Mouse (Mus musculus): ENCODE data around the gene Otop3. TPM values are rescaled to one million over a fixed set of nuclear protein-coding genes. Genes with fewer than 3 reads are reported as not detected.

The Otop3 gene
- total and polyA plus RNA-seq, 2 experiments = not detected

DNA sequence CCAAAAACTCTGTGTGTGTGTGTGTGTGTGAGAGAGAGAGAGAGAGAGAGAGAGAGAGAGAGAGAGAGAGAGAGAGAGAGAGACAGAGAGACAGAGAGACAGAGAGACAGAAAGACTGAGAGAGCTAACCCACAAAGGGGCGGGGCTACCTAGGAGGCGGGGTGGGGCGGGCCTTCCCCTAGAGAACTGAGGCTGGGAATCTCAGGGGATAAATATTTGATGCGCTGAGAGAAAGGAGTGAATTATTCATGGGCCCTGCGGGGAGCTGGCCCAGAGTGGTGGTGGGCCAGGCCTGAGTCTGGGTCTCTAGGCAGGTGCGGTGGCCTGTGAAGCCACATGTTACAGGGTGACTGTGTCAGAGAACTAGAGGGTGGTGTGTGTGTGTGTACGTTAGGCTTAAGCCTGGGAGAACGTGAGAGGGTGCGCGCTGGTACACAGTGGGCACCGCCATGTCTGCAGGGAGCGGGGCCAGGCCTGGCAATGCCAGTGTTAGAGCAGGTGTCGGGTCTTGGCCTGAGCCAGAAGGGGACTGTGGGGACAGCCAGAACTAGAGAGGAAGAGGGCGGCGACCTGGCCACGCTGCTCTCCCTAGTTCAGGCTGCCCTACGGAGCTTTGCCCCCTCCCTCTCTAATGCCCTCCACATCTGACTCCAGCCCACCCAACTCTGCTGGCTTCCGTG, 14.7 kb upstream of the Otop3 start:
- Histone ChIP-seq H3K4me1 (ENCODE audit: control insufficient read depth, insufficient read depth, low read length) (no peaks in the 10 kb centered on the region), H3K27me3 (ENCODE audit: control insufficient read depth, insufficient read depth, low read length) (peaks cover 22% of the 10 kb centered on the region), H3K4me3 (ENCODE audit: insufficient read depth, low read depth, low read length) (no peak overlapping the region), H3K27ac (replicated peaks; ENCODE audit: insufficient read depth, low read depth, low read length) (no peak overlapping the region), H3K9ac (ENCODE audit: low read depth, low read length) (no peak overlapping the region), H3K36me3 (ENCODE audit: control insufficient read depth, insufficient read depth, low read length) (no peaks in the 10 kb centered on the region), H3K79me2 (ENCODE audit: control insufficient read depth, insufficient read depth, low read length) (no peaks in the 10 kb centered on the region)
- no peak for DNase-seq (ENCODE audit: extremely low read depth, low read depth, low spot score)
- WGBS = 25% methylated on average over 18 of the region's 18 CpGs
- no peak for TF ChIP-seq CTCF (IDR thresholded peaks at IDR 0.05; ENCODE audit: low read depth, low read length)
- no peak for TF ChIP-seq POLR2A (IDR thresholded peaks at IDR 0.05; ENCODE audit: extremely low read depth, insufficient read depth, low read length)

DNA sequence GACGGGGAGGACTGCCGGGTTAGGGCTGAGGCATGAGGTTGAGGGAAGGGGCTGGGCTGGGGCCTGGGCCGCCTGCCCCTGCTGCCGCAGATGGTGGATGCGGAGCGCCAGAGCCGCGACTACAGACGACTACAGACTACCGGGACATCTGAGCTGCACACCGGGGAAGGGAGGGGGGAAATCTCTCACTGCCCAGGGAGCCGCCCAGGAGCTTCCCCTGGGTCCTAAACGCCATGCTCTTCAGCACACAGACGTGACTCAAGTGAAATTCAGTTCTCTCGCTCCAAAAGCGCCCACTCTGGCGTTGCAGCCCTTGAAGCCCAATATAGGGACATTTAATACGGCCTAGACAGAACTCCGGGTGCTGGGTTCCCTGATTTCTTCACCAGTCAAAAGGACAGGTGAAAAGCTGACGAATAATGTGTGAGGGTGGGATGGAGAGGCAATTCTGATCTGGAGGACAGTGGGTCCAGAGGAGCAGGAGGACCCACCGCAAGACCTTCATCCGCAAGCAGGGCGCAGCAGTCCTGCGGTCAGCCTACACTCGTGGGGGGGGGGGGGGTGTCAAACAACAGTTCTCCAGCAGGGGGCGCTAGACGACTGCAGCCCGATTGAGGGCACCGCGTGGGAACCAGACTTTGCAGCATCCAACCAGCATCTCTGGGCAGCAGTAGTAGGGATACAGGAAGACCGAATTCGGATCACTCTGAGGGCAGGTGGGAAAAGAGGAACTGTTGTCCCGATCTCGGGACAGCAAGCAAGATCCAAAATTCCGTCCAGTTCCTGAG, 12.4 kb upstream of the Otop3 start, which contains the start of gene Ush1g:
Gene Ush1g, minus strand, starts transcription at position 136 of the 788 bp plus-strand sequence.
- H3K79me2 ChIP-seq (ENCODE audit: control insufficient read depth, insufficient read depth, low read length) = no peaks in the 10 kb centered on the region
- H3K27ac ChIP-seq (replicated peaks; ENCODE audit: insufficient read depth, low read depth, low read length) = no peak within 1 kb of the TSS
- peak within 1 kb of the TSS; percentile 22; the same call in 1 of the 2 replicates for H3K9ac ChIP-seq (ENCODE audit: low read depth, low read length)
- no peaks in the 10 kb centered on the region for H3K4me1 ChIP-seq (ENCODE audit: control insufficient read depth, insufficient read depth, low read length)
- 9% methylated on average over 34 of the region's 35 CpGs for WGBS
- H3K27me3 ChIP-seq (ENCODE audit: control insufficient read depth, insufficient read depth, low read length) = peaks cover 22% of the 10 kb centered on the region
- peak; percentile 17 for DNase-seq (ENCODE audit: extremely low read depth, low read depth, low spot score)
- TF ChIP-seq CTCF (IDR thresholded peaks at IDR 0.05; ENCODE audit: low read depth, low read length) (peak; percentile 82), POLR2A (IDR thresholded peaks at IDR 0.05; ENCODE audit: extremely low read depth, insufficient read depth, low read length) (no peak)
- no peaks in the 10 kb centered on the region for H3K36me3 ChIP-seq (ENCODE audit: control insufficient read depth, insufficient read depth, low read length)
- peak within 1 kb of the TSS; percentile 50 for H3K4me3 ChIP-seq (ENCODE audit: insufficient read depth, low read depth, low read length)

DNA sequence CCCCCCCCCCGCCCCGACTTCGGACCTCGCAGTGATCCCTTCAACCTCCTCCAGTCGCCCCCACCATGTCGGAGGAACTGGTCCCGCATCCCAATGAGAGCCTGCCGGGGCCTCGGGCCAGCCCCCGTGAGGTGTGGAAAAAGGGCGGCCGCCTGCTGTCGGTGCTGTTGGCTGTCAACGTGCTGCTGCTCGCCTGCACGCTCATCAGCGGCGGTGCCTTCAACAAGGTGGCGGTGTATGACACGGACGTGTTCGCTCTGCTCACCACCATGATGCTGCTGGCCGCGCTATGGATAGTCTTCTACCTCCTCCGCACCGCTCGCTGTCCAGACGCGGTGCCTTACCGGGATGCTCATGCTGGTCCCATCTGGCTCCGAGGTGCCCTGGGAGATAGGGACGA, 11.2 kb upstream of the Otop3 start:
- Histone ChIP-seq H3K9ac (ENCODE audit: low read depth, low read length) (no peak overlapping the region), H3K79me2 (ENCODE audit: control insufficient read depth, insufficient read depth, low read length) (no peaks in the 10 kb centered on the region), H3K27me3 (ENCODE audit: control insufficient read depth, insufficient read depth, low read length) (peaks cover 22% of the 10 kb centered on the region), H3K4me1 (ENCODE audit: control insufficient read depth, insufficient read depth, low read length) (no peaks in the 10 kb centered on the region), H3K36me3 (ENCODE audit: control insufficient read depth, insufficient read depth, low read length) (no peaks in the 10 kb centered on the region), H3K27ac (replicated peaks; ENCODE audit: insufficient read depth, low read depth, low read length) (no peak overlapping the region), H3K4me3 (ENCODE audit: insufficient read depth, low read depth, low read length) (no peak overlapping the region)
- no peak for DNase-seq (ENCODE audit: extremely low read depth, low read depth, low spot score)
- no peak for TF ChIP-seq POLR2A (IDR thresholded peaks at IDR 0.05; ENCODE audit: extremely low read depth, insufficient read depth, low read length)
- 14% methylated on average over 32 of the region's 32 CpGs for WGBS

DNA sequence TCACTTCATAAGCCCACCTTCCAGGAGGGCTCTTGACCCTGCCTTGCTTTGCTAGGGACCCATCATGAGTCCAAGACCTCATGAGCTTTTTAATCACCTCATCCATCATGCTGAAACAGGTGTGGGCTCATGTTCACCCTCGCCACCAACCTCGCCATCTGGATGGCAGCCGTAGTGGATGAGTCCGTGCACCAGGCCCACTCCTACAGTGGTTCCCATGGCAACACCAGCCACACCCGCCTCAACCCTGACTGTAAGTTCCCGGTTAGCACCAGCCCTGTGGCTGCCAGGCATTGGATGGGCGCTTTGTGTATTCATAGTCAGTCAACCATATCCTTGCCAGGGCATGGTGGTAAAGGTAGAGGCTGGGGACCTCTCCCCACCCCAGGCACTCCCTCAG, 7.8 kb upstream of the Otop3 start:
- H3K9ac ChIP-seq (ENCODE audit: low read depth, low read length) = no peak overlapping the region
- TF ChIP-seq POLR2A (IDR thresholded peaks at IDR 0.05; ENCODE audit: extremely low read depth, insufficient read depth, low read length) = no peak
- TF ChIP-seq CTCF (IDR thresholded peaks at IDR 0.05; ENCODE audit: low read depth, low read length) = no peak
- peaks cover 13% of the 10 kb centered on the region for H3K27me3 ChIP-seq (ENCODE audit: control insufficient read depth, insufficient read depth, low read length)
- no peak overlapping the region for H3K27ac ChIP-seq (replicated peaks; ENCODE audit: insufficient read depth, low read depth, low read length)
- 79% methylated on average over 7 of the region's 7 CpGs for WGBS
- H3K4me1 ChIP-seq (ENCODE audit: control insufficient read depth, insufficient read depth, low read length) = no peaks in the 10 kb centered on the region
- H3K79me2 ChIP-seq (ENCODE audit: control insufficient read depth, insufficient read depth, low read length) = no peaks in the 10 kb centered on the region
- no peak for DNase-seq (ENCODE audit: extremely low read depth, low read depth, low spot score)
- H3K4me3 ChIP-seq (ENCODE audit: insufficient read depth, low read depth, low read length) = no peak overlapping the region
- no peaks in the 10 kb centered on the region for H3K36me3 ChIP-seq (ENCODE audit: control insufficient read depth, insufficient read depth, low read length)

DNA sequence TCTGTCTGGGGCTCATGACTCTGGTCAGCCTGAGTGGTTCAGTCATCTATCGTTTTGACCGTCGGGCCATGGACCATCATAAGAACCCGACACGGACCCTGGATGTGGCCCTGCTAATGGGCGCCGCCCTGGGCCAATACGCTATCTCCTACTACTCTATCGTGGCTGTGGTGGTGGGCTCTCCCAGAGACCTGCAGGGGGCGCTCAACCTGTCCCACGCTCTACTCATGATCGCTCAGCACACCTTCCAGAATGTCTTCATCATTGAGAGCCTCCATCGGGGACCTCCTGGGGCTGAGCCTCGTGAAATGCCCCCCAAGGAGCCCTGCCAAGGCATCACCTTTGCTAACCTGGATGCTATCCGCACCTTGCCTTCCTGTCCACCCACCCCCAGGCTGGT, 5.2 kb upstream of the Otop3 start:
- DNase-seq (ENCODE audit: extremely low read depth, low read depth, low spot score) = no peak
- TF ChIP-seq POLR2A (IDR thresholded peaks at IDR 0.05; ENCODE audit: extremely low read depth, insufficient read depth, low read length) (no peak), CTCF (IDR thresholded peaks at IDR 0.05; ENCODE audit: low read depth, low read length) (peak; percentile 29; the same call in 1 of the 2 replicates)
- WGBS = 66% methylated on average over 15 of the region's 15 CpGs

More for the DNA sequence above, 5.2 kb upstream of the Otop3 start:
- H3K27ac ChIP-seq (replicated peaks; ENCODE audit: insufficient read depth, low read depth, low read length) = no peak overlapping the region
- H3K27me3 ChIP-seq (ENCODE audit: control insufficient read depth, insufficient read depth, low read length) = no peaks in the 10 kb centered on the region; the same call in 1 of the 2 replicates
- no peak overlapping the region for H3K9ac ChIP-seq (ENCODE audit: low read depth, low read length)
- H3K36me3 ChIP-seq (ENCODE audit: control insufficient read depth, insufficient read depth, low read length) = no peaks in the 10 kb centered on the region
- no peaks in the 10 kb centered on the region for H3K4me1 ChIP-seq (ENCODE audit: control insufficient read depth, insufficient read depth, low read length)
- no peaks in the 10 kb centered on the region for H3K79me2 ChIP-seq (ENCODE audit: control insufficient read depth, insufficient read depth, low read length)
- no peak overlapping the region for H3K4me3 ChIP-seq (ENCODE audit: insufficient read depth, low read depth, low read length)
